Mouse (Mus musculus): ENCODE results near the gene Adar. TPM values are rescaled to one million over a fixed set of nuclear protein-coding genes. Genes with fewer than 3 reads are reported as not detected.
"Not testable (repeated sequence)": the region's sequence is repeated elsewhere in the genome, so short reads cannot be mapped to it uniquely, and the experiment has no call there.

Adar gene
- polyA plus RNA-seq, 1 experiment from 2014 or later: 17.6 TPM

- DNase-seq (ENCODE audit: low spot score): peak; percentile 63
- Histone ChIP-seq H3K36me3 (peaks cover 36% of the 10 kb centered on the region), H3K4me3 (no peak overlapping the region), H3K27me3 (ENCODE audit: insufficient read depth, poor library complexity, severe bottlenecking) (no peaks in the 10 kb centered on the region), H3K4me1 (replicated peaks) (peaks cover 19% of the 10 kb centered on the region), H3K27ac (peak overlapping the region; percentile 53; the same call in 1 of the 2 replicates), H3K9me3 (no peaks in the 10 kb centered on the region)
- WGBS: 25% methylated on average over 11 of the region's 11 CpGs
Observed at GRCm38 (mm10) chr3:89784991-89785753, 70.3 kb downstream of the Adar start.

- Histone ChIP-seq H3K9me3 (no peaks in the 10 kb centered on the region), H3K27ac (no peak overlapping the region), H3K36me3 (peaks cover 25% of the 10 kb centered on the region), H3K27me3 (ENCODE audit: insufficient read depth, poor library complexity, severe bottlenecking) (no peaks in the 10 kb centered on the region), H3K4me3 (no peak overlapping the region), H3K4me1 (replicated peaks) (peaks cover 19% of the 10 kb centered on the region)
- DNase-seq (ENCODE audit: low spot score): no peak
- 64% methylated on average over 6 of the region's 6 CpGs for WGBS
Observed at GRCm38 (mm10) chr3:89786275-89786674, 71.5 kb downstream of the Adar start.

- no peak for DNase-seq (ENCODE audit: low spot score)
- Histone ChIP-seq H3K27ac (no peak overlapping the region), H3K4me1 (replicated peaks) (peaks cover 19% of the 10 kb centered on the region), H3K9me3 (no peaks in the 10 kb centered on the region), H3K4me3 (no peak overlapping the region), H3K27me3 (ENCODE audit: insufficient read depth, poor library complexity, severe bottlenecking) (no peaks in the 10 kb centered on the region), H3K36me3 (no peaks in the 10 kb centered on the region)
- WGBS: 78% methylated on average over 16 of the region's 16 CpGs
Observed at GRCm38 (mm10) chr3:89788680-89789352, 74.0 kb downstream of the Adar start.

- Histone ChIP-seq H3K36me3 (no peaks in the 10 kb centered on the region), H3K4me3 (no peak overlapping the region), H3K4me1 (replicated peaks) (peaks cover 5% of the 10 kb centered on the region), H3K27ac (no peak overlapping the region), H3K9me3 (no peaks in the 10 kb centered on the region), H3K27me3 (ENCODE audit: insufficient read depth, poor library complexity, severe bottlenecking) (no peaks in the 10 kb centered on the region)
- 55% methylated on average over 2 of the region's 2 CpGs for WGBS
- no peak for DNase-seq (ENCODE audit: low spot score)
Observed at GRCm38 (mm10) chr3:89794616-89795015, 79.8 kb downstream of the Adar start.

GRCm38 (mm10) chr3:89795746-89796145, 80.9 kb downstream of the Adar start:
- 87% methylated on average over 5 of the region's 5 CpGs for WGBS
- DNase-seq (ENCODE audit: low spot score): no peak

GRCm38 (mm10) chr3:89796358-89796757, 81.5 kb downstream of the Adar start:
- DNase-seq (ENCODE audit: low spot score): no peak
- Histone ChIP-seq H3K27ac (no peak overlapping the region), H3K4me3 (no peak overlapping the region), H3K36me3 (no peaks in the 10 kb centered on the region), H3K27me3 (ENCODE audit: insufficient read depth, poor library complexity, severe bottlenecking) (no peaks in the 10 kb centered on the region), H3K4me1 (replicated peaks) (peaks cover 6% of the 10 kb centered on the region), H3K9me3 (no peaks in the 10 kb centered on the region)
- 59% methylated on average over 4 of the region's 4 CpGs for WGBS

More at GRCm38 (mm10) chr3:89795746-89796145, 80.9 kb downstream of the Adar start:
- H3K27me3 ChIP-seq (ENCODE audit: insufficient read depth, poor library complexity, severe bottlenecking): no peaks in the 10 kb centered on the region
- peaks cover 6% of the 10 kb centered on the region for H3K4me1 ChIP-seq (replicated peaks)
- H3K27ac ChIP-seq: no peak overlapping the region
- H3K36me3 ChIP-seq: no peaks in the 10 kb centered on the region
- no peak overlapping the region for H3K4me3 ChIP-seq
- H3K9me3 ChIP-seq: no peaks in the 10 kb centered on the region

- no peak overlapping the region for H3K27ac ChIP-seq
- WGBS: 83% methylated on average over 3 of the region's 3 CpGs
- DNase-seq (ENCODE audit: low spot score): no peak
- H3K36me3 ChIP-seq: no peaks in the 10 kb centered on the region
- H3K9me3 ChIP-seq: no peaks in the 10 kb centered on the region
- H3K4me1 ChIP-seq (replicated peaks): peaks cover 6% of the 10 kb centered on the region
- H3K4me3 ChIP-seq: no peak overlapping the region
- H3K27me3 ChIP-seq (ENCODE audit: insufficient read depth, poor library complexity, severe bottlenecking): no peaks in the 10 kb centered on the region
Observed at GRCm38 (mm10) chr3:89798518-89798917, 83.7 kb downstream of the Adar start.

GRCm38 (mm10) chr3:89799476-89799875, 84.7 kb downstream of the Adar start:
- Histone ChIP-seq H3K4me1 (replicated peaks) (peaks cover 6% of the 10 kb centered on the region), H3K9me3 (no peaks in the 10 kb centered on the region), H3K27ac (0 out of 2 replicates have a peak overlapping the region, but pooled peaks have one; percentile 26), H3K4me3 (peak overlapping the region; percentile 32), H3K27me3 (ENCODE audit: insufficient read depth, poor library complexity, severe bottlenecking) (no peaks in the 10 kb centered on the region), H3K36me3 (no peaks in the 10 kb centered on the region)
- no peak for DNase-seq (ENCODE audit: low spot score)
- WGBS: 7% methylated on average over 13 of the region's 13 CpGs

- not testable (repeated sequence) for DNase-seq (ENCODE audit: low spot score); H3K4me1 ChIP-seq (replicated peaks); H3K27me3 ChIP-seq (ENCODE audit: insufficient read depth, poor library complexity, severe bottlenecking); H3K27ac ChIP-seq; H3K9me3 ChIP-seq; H3K36me3 ChIP-seq; H3K4me3 ChIP-seq
- 35% methylated on average over 3 of the region's 3 CpGs for WGBS
Observed at GRCm38 (mm10) chr3:89800078-89800477, 85.3 kb downstream of the Adar start.

GRCm38 (mm10) chr3:89800774-89801506, 86.1 kb downstream of the Adar start:
- Histone ChIP-seq H3K9me3 (no peaks in the 10 kb centered on the region), H3K36me3 (no peaks in the 10 kb centered on the region), H3K27ac (no peak overlapping the region), H3K4me3 (no peak overlapping the region), H3K27me3 (ENCODE audit: insufficient read depth, poor library complexity, severe bottlenecking) (no peaks in the 10 kb centered on the region), H3K4me1 (replicated peaks) (peaks cover 6% of the 10 kb centered on the region)
- no peak for DNase-seq (ENCODE audit: low spot score)
- 60% methylated on average over 5 of the region's 5 CpGs for WGBS

- 44% methylated on average over 3 of the region's 3 CpGs for WGBS
- no peaks in the 10 kb centered on the region for H3K36me3 ChIP-seq
- DNase-seq (ENCODE audit: low spot score): no peak
Observed at GRCm38 (mm10) chr3:89801507-89801847, 86.7 kb downstream of the Adar start.

GRCm38 (mm10) chr3:89802876-89803275, 88.1 kb downstream of the Adar start:
- Histone ChIP-seq H3K27me3 (ENCODE audit: insufficient read depth, poor library complexity, severe bottlenecking) (no peaks in the 10 kb centered on the region), H3K36me3 (no peaks in the 10 kb centered on the region), H3K27ac (no peak overlapping the region), H3K9me3 (no peaks in the 10 kb centered on the region), H3K4me3 (no peak overlapping the region), H3K4me1 (replicated peaks) (peaks cover 6% of the 10 kb centered on the region)
- WGBS: 59% methylated on average over 15 of the region's 15 CpGs
- no peak for DNase-seq (ENCODE audit: low spot score)

More at GRCm38 (mm10) chr3:89801507-89801847, 86.7 kb downstream of the Adar start:
- H3K27ac ChIP-seq: no peak overlapping the region
- no peaks in the 10 kb centered on the region for H3K9me3 ChIP-seq
- H3K4me3 ChIP-seq: no peak overlapping the region
- H3K27me3 ChIP-seq (ENCODE audit: insufficient read depth, poor library complexity, severe bottlenecking): no peaks in the 10 kb centered on the region
- peaks cover 6% of the 10 kb centered on the region for H3K4me1 ChIP-seq (replicated peaks)

Data from hindbrain, embryonic 10.5 days (tissue).